Mouse (Mus musculus) embryonic fibroblast, embryonic 13.5 days (primary cell): Measurements from ENCODE around the gene Ptpn21. TPM values are rescaled to one million over a fixed set of nuclear protein-coding genes. Genes with fewer than 3 reads are reported as not detected.

ENCODE experiments used
- H3K27ac ChIP-seq: 2 replicates; pipeline ENCODE4 v1.5.1; 2012; ENCODE audit warnings: low read length, control low read depth, inconsistent platforms; ENCODE audit not compliant: insufficient read depth
- H3K4me1 ChIP-seq: 2 replicates; pipeline ENCODE4 v1.6.1; 2011; ENCODE audit warnings: low read length; ENCODE audit not compliant: control insufficient read depth, insufficient read depth
- H3K4me3 ChIP-seq: 2 replicates; pipeline ENCODE4 v1.5.1; 2011; ENCODE audit warnings: mild to moderate bottlenecking, control low read depth, low read length; ENCODE audit not compliant: insufficient read depth
- CTCF ChIP-seq: IDR thresholded peaks from 2 replicates; pipeline ENCODE4 v1.5.1; 2011; ENCODE audit warnings: mild to moderate bottlenecking, control low read depth, low read length, moderate library complexity, borderline replicate concordance; ENCODE audit not compliant: insufficient read depth
- POLR2A ChIP-seq: IDR thresholded peaks from 2 replicates; pipeline ENCODE4 v1.6.1; 2011; ENCODE audit warnings: low read depth, mild to moderate bottlenecking, control low read depth, low read length, moderate library complexity
- polyA plus RNA-seq: library from polyadenylated mRNA; stranded (reverse); fragments of >200 nt; gene quantifications from 2 replicates; pipeline ENCODE4 v1.2.4, GENCODE M21; 2011; ENCODE audit warnings: low read depth; ENCODE audit not compliant: missing spikeins, insufficient read length

The Ptpn21 gene
- polyA plus RNA-seq, 1 experiment, result 22.5 TPM

- TF ChIP-seq POLR2A (no peak), CTCF (no peak)
- no peaks in the 10 kb centered on the region for H3K4me1 ChIP-seq
- no peak overlapping the region for H3K4me3 ChIP-seq
- no peak overlapping the region for H3K27ac ChIP-seq
These were observed 33.2 kb downstream of the Ptpn21 start for GRCm38 (mm10) chr12:98703961-98704360.

GRCm38 (mm10) chr12:98703554-98703953 lies 33.7 kb downstream of the Ptpn21 start:
- H3K4me1 ChIP-seq, result no peaks in the 10 kb centered on the region
- TF ChIP-seq POLR2A, result no peak
- no peak for TF ChIP-seq CTCF
- H3K27ac ChIP-seq, result no peak overlapping the region
- no peak overlapping the region for H3K4me3 ChIP-seq

GRCm38 (mm10) chr12:98701564-98701963 lies 35.6 kb downstream of the Ptpn21 start:
- Histone ChIP-seq H3K4me3 (no peak overlapping the region), H3K27ac (no peak overlapping the region), H3K4me1 (no peaks in the 10 kb centered on the region)
- TF ChIP-seq CTCF (no peak), POLR2A (no peak)

GRCm38 (mm10) chr12:98697202-98697601 lies 40.0 kb downstream of the Ptpn21 start:
- H3K4me1 ChIP-seq, result no peaks in the 10 kb centered on the region
- TF ChIP-seq CTCF (no peak), POLR2A (no peak)

GRCm38 (mm10) chr12:98690230-98690629 lies 47.0 kb downstream of the Ptpn21 start:
- Histone ChIP-seq H3K4me3 (no peak overlapping the region), H3K4me1 (no peaks in the 10 kb centered on the region), H3K27ac (no peak overlapping the region)
- TF ChIP-seq POLR2A, result no peak
- no peak for TF ChIP-seq CTCF

More at GRCm38 (mm10) chr12:98697202-98697601, 40.0 kb downstream of the Ptpn21 start:
- Histone ChIP-seq H3K27ac (no peak overlapping the region), H3K4me3 (no peak overlapping the region)

DNA sequence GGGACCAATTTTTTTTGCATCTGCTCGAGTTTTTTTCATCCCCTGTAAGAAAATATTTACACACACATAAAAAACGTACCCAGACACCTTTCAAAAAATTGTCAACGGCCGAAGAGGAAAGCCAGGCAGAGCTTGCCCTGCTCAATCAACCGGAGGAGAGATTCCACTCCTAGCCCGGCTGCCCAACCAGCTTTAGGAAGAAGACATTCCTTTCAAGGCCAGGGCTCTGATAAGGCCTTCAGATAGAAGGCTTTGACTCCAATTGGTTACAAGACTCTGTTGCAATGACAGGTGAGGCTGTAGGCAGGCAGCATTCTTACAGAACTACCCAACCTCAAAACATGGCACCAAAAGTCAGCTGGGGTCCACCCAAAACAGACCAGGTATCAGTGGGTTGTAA lies 53.6 kb downstream of the Ptpn21 start:
- Histone ChIP-seq H3K27ac (no peak overlapping the region), H3K4me1 (no peaks in the 10 kb centered on the region), H3K4me3 (no peak overlapping the region)
- no peak for TF ChIP-seq CTCF
- no peak for TF ChIP-seq POLR2A

GRCm38 (mm10) chr12:98683171-98683570 lies 54.0 kb downstream of the Ptpn21 start:
- no peak for TF ChIP-seq CTCF
- H3K4me1 ChIP-seq, result no peaks in the 10 kb centered on the region
- no peak overlapping the region for H3K27ac ChIP-seq
- no peak overlapping the region for H3K4me3 ChIP-seq

- TF ChIP-seq POLR2A (no peak), CTCF (no peak)
These were observed 55.0 kb downstream of the Ptpn21 start for GRCm38 (mm10) chr12:98682196-98682595.

DNA sequence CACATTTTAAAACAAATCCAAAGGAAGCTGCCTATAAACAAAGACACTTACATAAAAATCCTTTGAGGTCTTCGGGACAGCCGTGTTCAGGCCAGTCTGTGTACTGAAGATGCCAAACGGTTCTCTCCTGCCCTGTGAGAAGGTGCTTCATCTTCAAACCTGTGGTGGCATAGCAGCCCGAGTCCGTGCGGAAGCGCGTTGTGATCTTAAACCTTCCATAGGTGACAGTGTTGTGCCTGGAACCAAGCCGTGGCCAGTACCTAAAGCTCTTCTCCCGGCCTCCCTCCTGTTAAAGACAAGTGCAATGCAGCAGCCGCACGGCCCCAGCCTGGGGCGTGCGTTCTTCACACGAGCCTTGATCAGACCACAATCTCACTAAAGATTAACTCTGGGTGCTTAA lies 57.3 kb downstream of the Ptpn21 start:
- TF ChIP-seq CTCF, result no peak
- no peak for TF ChIP-seq POLR2A
- Histone ChIP-seq H3K27ac (no peak overlapping the region), H3K4me1 (no peaks in the 10 kb centered on the region; the same call in 1 of the 2 replicates), H3K4me3 (no peak overlapping the region)

More at GRCm38 (mm10) chr12:98682196-98682595, 55.0 kb downstream of the Ptpn21 start:
- Histone ChIP-seq H3K27ac (no peak overlapping the region), H3K4me3 (no peak overlapping the region), H3K4me1 (no peaks in the 10 kb centered on the region; the same call in 1 of the 2 replicates)

- no peaks in the 10 kb centered on the region; the same call in 1 of the 2 replicates for H3K4me1 ChIP-seq
- no peak overlapping the region for H3K4me3 ChIP-seq
- no peak overlapping the region for H3K27ac ChIP-seq
- no peak for TF ChIP-seq CTCF
- no peak for TF ChIP-seq POLR2A
These were observed 59.9 kb downstream of the Ptpn21 start for GRCm38 (mm10) chr12:98677336-98677735.

GRCm38 (mm10) chr12:98676861-98677260 lies 60.3 kb downstream of the Ptpn21 start:
- Histone ChIP-seq H3K4me3 (no peak overlapping the region), H3K27ac (no peak overlapping the region), H3K4me1 (no peaks in the 10 kb centered on the region; the same call in 1 of the 2 replicates)
- no peak for TF ChIP-seq POLR2A
- TF ChIP-seq CTCF, result no peak
